Mouse (Mus musculus): ENCODE measurements at regions not wholly inside any gene's neighbourhood (a gene's known extent, or its start where the extent isn't known, plus 50 kb on each side); places are given as distances from the start of the nearest gene placed in this dataset.

DNA sequence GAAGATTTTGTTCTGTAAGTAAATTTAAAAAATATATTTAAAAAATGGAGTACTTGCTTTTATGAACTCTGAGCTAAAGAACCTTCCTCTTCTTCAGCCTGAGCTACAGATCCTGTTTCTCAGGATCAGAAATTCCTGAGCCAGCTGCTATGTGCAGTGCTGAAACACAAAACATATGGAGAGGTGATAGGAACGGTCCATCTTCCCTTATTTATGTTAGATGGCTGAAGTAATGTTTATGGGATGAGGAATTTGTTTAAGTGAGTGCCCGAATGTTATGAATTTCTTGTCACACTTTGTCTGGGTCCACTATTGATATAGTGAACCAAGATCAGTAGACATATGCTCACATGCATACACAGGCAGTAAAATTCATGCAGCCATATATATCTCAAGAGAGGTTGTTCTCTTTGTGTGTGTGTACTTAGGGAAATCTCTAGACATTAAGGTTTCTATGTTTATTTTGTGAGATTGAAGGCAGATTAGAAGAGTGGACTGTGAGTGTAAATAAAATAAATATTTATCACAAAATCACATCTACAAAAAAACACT is 325.0 kb upstream of the Etaa1 start:
- no peaks in the 10 kb centered on the region for H3K27me3 ChIP-seq (ENCODE audit: control insufficient read depth, insufficient read depth, low read length)
- 59% methylated on average over 2 of the region's 2 CpGs for WGBS (ENCODE audit: insufficient replicate concordance)
- no peak overlapping the region for H3K4me2 ChIP-seq
- no peaks in the 10 kb centered on the region for H3K36me3 ChIP-seq (ENCODE audit: control insufficient read depth, insufficient read depth, low read length)
- H3K4me1 ChIP-seq (ENCODE audit: control insufficient read depth, insufficient read depth, low read length): no peaks in the 10 kb centered on the region
- no peak overlapping the region for H3K27ac ChIP-seq (ENCODE audit: low read depth, low read length)
- no peak overlapping the region for H3K9ac ChIP-seq (ENCODE audit: low read depth, low read length)
- H3K9me3 ChIP-seq (replicated peaks; ENCODE audit: control insufficient read depth, low read length): no peaks in the 10 kb centered on the region
- H3K4me3 ChIP-seq (ENCODE audit: low read depth, low read length): no peak overlapping the region
- ATAC-seq (replicated peaks; ENCODE audit: insufficient number of reproducible peaks, low FRiP score, low TSS enrichment): no peak

DNA sequence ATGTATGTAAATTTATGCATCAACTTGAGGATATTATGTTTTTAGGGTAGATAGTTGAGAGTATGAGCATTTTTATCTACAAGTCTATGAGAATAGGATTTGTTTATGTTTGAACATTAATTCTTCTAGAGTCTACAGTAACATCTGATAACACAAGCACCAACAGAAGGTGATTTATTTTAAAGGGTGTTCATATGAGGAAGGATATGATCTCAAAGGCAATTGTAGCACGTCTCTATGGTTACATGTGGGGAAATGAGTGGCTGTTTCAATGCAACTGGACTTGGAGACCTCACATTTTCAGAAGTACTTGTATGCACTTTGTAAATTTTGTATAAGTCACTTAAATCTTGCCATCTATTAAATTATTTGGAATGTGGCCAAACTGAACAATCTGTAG is 318.7 kb upstream of the Etaa1 start:
- Histone ChIP-seq H3K9ac (ENCODE audit: low read depth, low read length) (no peak overlapping the region), H3K27me3 (ENCODE audit: control insufficient read depth, insufficient read depth, low read length) (no peaks in the 10 kb centered on the region), H3K9me3 (replicated peaks; ENCODE audit: control insufficient read depth, low read length) (no peaks in the 10 kb centered on the region), H3K27ac (ENCODE audit: low read depth, low read length) (no peak overlapping the region), H3K4me3 (ENCODE audit: low read depth, low read length) (no peak overlapping the region), H3K4me2 (no peak overlapping the region), H3K4me1 (ENCODE audit: control insufficient read depth, insufficient read depth, low read length) (no peaks in the 10 kb centered on the region), H3K36me3 (ENCODE audit: control insufficient read depth, insufficient read depth, low read length) (no peaks in the 10 kb centered on the region)
- ATAC-seq (replicated peaks; ENCODE audit: insufficient number of reproducible peaks, low FRiP score, low TSS enrichment): no peak
- 84% methylated on average over 1 of the region's 1 CpGs for WGBS (ENCODE audit: insufficient replicate concordance)

DNA sequence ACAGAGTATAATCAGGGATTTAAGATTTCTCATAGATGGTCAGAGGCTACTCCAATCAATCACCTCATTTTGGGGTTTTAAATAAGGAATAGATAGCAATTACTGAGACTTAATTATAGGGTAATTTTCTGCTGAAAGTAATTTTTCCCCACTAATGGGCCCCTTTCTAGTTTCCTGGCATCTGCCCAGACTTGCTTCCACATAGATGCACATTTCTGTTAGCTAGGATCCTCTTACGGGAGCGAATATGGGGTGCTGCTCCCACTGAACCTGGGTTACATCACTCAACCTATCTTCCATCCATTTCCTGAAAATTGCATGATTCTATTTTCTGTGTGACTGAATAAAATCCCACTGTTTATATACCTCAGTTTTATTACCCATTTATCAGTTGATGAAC is 312.5 kb upstream of the Etaa1 start:
- H3K4me3 ChIP-seq (ENCODE audit: low read depth, low read length): no peak overlapping the region
- H3K36me3 ChIP-seq (ENCODE audit: control insufficient read depth, insufficient read depth, low read length): no peaks in the 10 kb centered on the region
- H3K27ac ChIP-seq (ENCODE audit: low read depth, low read length): no peak overlapping the region
- H3K4me2 ChIP-seq: no peak overlapping the region
- WGBS (ENCODE audit: insufficient replicate concordance): 84% methylated on average over 2 of the region's 2 CpGs
- no peak for ATAC-seq (replicated peaks; ENCODE audit: insufficient number of reproducible peaks, low FRiP score, low TSS enrichment)
- H3K9ac ChIP-seq (ENCODE audit: low read depth, low read length): no peak overlapping the region
- no peaks in the 10 kb centered on the region for H3K27me3 ChIP-seq (ENCODE audit: control insufficient read depth, insufficient read depth, low read length)
- H3K9me3 ChIP-seq (replicated peaks; ENCODE audit: control insufficient read depth, low read length): no peaks in the 10 kb centered on the region
- H3K4me1 ChIP-seq (ENCODE audit: control insufficient read depth, insufficient read depth, low read length): no peaks in the 10 kb centered on the region

DNA sequence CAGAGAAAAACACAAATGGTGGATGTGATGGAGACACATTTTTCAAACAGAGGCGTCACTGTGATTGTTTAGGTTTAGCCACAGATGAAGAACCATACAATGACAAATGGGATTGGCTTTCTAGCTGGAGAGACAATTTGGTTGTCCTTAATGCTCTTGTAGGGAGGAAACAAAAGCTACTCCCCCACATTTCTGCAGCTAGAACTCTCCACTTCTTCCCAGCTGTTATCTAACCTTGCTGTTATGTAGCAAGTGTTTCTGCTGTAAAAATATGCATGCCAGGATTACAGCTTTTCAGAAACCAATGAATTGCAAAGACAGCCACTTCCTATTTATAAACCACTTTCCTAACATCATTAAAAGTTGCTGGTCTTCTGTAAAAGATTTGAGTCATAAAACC is 309.2 kb upstream of the Etaa1 start:
- Histone ChIP-seq H3K4me2 (no peak overlapping the region), H3K4me3 (ENCODE audit: low read depth, low read length) (no peak overlapping the region), H3K27me3 (ENCODE audit: control insufficient read depth, insufficient read depth, low read length) (no peaks in the 10 kb centered on the region), H3K27ac (ENCODE audit: low read depth, low read length) (no peak overlapping the region), H3K36me3 (ENCODE audit: control insufficient read depth, insufficient read depth, low read length) (no peaks in the 10 kb centered on the region), H3K9me3 (replicated peaks; ENCODE audit: control insufficient read depth, low read length) (no peaks in the 10 kb centered on the region), H3K9ac (ENCODE audit: low read depth, low read length) (no peak overlapping the region), H3K4me1 (ENCODE audit: control insufficient read depth, insufficient read depth, low read length) (no peaks in the 10 kb centered on the region)
- WGBS (ENCODE audit: insufficient replicate concordance): 61% methylated on average over 1 of the region's 1 CpGs
- ATAC-seq (replicated peaks; ENCODE audit: insufficient number of reproducible peaks, low FRiP score, low TSS enrichment): no peak

DNA sequence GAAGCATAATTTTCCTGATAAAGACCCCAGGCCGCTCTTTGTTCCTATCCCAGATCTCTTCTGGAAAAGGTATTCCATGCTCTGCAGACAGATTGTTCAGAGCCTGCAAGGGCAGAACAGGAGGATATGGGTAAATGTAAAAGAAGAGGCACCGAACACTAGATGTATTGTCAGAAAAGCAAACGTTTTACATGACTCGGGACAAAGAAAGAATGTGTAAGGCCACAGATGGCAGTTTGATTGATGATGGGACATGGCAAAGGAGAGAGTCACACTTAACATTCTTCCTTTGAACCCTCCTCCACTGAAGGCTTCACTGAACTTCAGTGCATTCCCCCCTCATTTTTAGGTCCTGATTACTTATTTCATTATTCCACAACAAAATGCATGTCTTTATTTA is 295.6 kb upstream of the Etaa1 start:
- Histone ChIP-seq H3K4me3 (ENCODE audit: low read depth, low read length) (no peak overlapping the region), H3K4me2 (no peak overlapping the region), H3K9ac (ENCODE audit: low read depth, low read length) (no peak overlapping the region), H3K4me1 (ENCODE audit: control insufficient read depth, insufficient read depth, low read length) (no peaks in the 10 kb centered on the region; the same call in 1 of the 2 replicates), H3K27ac (ENCODE audit: low read depth, low read length) (no peak overlapping the region), H3K27me3 (ENCODE audit: control insufficient read depth, insufficient read depth, low read length) (no peaks in the 10 kb centered on the region), H3K36me3 (ENCODE audit: control insufficient read depth, insufficient read depth, low read length) (no peaks in the 10 kb centered on the region), H3K9me3 (replicated peaks; ENCODE audit: control insufficient read depth, low read length) (no peaks in the 10 kb centered on the region)
- ATAC-seq (replicated peaks; ENCODE audit: insufficient number of reproducible peaks, low FRiP score, low TSS enrichment): no peak
- WGBS (ENCODE audit: insufficient replicate concordance): 28% methylated on average over 4 of the region's 4 CpGs

DNA sequence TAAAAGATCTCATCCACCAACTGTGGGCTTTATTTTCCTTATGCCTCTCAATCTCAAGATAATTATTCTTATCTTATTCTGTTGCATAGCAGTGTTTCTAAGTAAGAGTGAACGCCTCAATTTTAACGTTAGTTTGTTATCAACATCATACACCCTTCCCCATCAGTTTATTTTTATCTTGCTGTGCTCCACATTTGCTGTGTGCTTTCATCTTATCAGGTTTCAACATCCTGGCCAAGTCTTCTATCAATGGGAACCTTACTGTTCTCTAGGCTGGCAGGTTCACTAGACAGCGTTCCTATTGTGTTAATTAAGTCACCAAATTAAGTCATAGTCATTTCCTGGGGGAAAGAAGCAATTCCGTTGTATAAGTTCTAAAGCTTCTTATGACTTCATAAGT is 263.1 kb upstream of the Etaa1 start:
- Histone ChIP-seq H3K9me3 (replicated peaks; ENCODE audit: control insufficient read depth, low read length) (no peaks in the 10 kb centered on the region), H3K4me3 (ENCODE audit: low read depth, low read length) (no peak overlapping the region), H3K4me2 (no peak overlapping the region), H3K4me1 (ENCODE audit: control insufficient read depth, insufficient read depth, low read length) (no peaks in the 10 kb centered on the region), H3K27me3 (ENCODE audit: control insufficient read depth, insufficient read depth, low read length) (no peaks in the 10 kb centered on the region), H3K36me3 (ENCODE audit: control insufficient read depth, insufficient read depth, low read length) (no peaks in the 10 kb centered on the region), H3K9ac (ENCODE audit: low read depth, low read length) (no peak overlapping the region), H3K27ac (ENCODE audit: low read depth, low read length) (no peak overlapping the region)
- WGBS (ENCODE audit: insufficient replicate concordance): 38% methylated on average over 4 of the region's 4 CpGs
- no peak for ATAC-seq (replicated peaks; ENCODE audit: insufficient number of reproducible peaks, low FRiP score, low TSS enrichment)

DNA sequence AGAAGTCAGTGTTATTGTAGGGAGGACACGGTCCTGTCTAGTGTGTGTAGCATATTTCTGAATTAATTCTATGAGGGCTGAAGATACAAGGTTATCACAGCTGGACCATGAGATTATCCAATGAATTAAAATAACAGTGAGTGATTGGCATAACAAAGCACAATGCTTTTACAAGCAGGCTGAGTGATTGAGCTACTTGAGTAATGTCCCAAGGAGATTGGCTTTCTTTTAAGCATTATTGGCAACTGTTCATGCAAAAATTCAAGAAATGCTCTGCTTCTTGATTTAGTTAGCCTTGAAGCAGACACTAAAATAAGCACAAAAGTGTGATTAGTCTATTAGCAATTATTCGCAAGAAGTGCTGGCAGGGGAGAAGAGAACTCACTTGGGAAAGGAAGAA is 219.4 kb upstream of the Etaa1 start:
- H3K4me3 ChIP-seq (ENCODE audit: low read depth, low read length): no peak overlapping the region
- no peak overlapping the region for H3K4me2 ChIP-seq
- no peak overlapping the region for H3K9ac ChIP-seq (ENCODE audit: low read depth, low read length)
- no peaks in the 10 kb centered on the region for H3K9me3 ChIP-seq (replicated peaks; ENCODE audit: control insufficient read depth, low read length)
- ATAC-seq (replicated peaks; ENCODE audit: insufficient number of reproducible peaks, low FRiP score, low TSS enrichment): no peak
- WGBS (ENCODE audit: insufficient replicate concordance): 66% methylated on average over 2 of the region's 2 CpGs
- no peaks in the 10 kb centered on the region for H3K4me1 ChIP-seq (ENCODE audit: control insufficient read depth, insufficient read depth, low read length)
- H3K27me3 ChIP-seq (ENCODE audit: control insufficient read depth, insufficient read depth, low read length): no peaks in the 10 kb centered on the region
- H3K27ac ChIP-seq (ENCODE audit: low read depth, low read length): no peak overlapping the region
- no peaks in the 10 kb centered on the region for H3K36me3 ChIP-seq (ENCODE audit: control insufficient read depth, insufficient read depth, low read length)

DNA sequence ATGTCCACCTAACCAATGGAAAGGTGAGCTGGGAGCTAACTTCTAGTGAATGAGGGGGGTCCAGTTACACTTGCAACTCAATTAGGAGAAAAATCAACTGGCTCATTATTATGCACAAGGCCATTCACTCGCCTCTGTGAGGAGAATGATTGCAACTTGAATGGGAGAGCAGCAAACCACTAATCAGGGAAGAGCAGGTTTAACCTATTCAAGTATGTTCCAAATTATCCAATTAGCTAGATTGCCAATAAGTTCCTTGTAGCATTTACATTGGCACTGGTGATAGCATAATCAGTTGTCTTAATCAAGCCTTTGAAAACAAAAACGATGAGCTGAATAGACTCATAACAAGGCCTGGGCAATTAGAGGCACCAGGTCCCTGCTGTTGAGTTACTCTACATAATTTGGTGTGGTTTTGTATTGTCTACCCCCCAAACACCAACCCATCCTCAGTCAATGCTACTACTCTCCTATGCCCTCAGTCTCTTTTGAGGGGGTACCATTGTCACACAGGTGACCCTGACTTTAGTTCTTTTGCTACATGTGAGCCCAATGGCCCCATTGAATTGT is 217.6 kb upstream of the Etaa1 start:
- Histone ChIP-seq H3K4me1 (ENCODE audit: control insufficient read depth, insufficient read depth, low read length) (no peaks in the 10 kb centered on the region), H3K4me3 (ENCODE audit: low read depth, low read length) (no peak overlapping the region), H3K9me3 (replicated peaks; ENCODE audit: control insufficient read depth, low read length) (no peaks in the 10 kb centered on the region), H3K4me2 (no peak overlapping the region), H3K27ac (ENCODE audit: low read depth, low read length) (no peak overlapping the region), H3K36me3 (ENCODE audit: control insufficient read depth, insufficient read depth, low read length) (no peaks in the 10 kb centered on the region), H3K27me3 (ENCODE audit: control insufficient read depth, insufficient read depth, low read length) (no peaks in the 10 kb centered on the region), H3K9ac (ENCODE audit: low read depth, low read length) (no peak overlapping the region)
- WGBS (ENCODE audit: insufficient replicate concordance): 66% methylated on average over 2 of the region's 2 CpGs
- no peak for ATAC-seq (replicated peaks; ENCODE audit: insufficient number of reproducible peaks, low FRiP score, low TSS enrichment)

DNA sequence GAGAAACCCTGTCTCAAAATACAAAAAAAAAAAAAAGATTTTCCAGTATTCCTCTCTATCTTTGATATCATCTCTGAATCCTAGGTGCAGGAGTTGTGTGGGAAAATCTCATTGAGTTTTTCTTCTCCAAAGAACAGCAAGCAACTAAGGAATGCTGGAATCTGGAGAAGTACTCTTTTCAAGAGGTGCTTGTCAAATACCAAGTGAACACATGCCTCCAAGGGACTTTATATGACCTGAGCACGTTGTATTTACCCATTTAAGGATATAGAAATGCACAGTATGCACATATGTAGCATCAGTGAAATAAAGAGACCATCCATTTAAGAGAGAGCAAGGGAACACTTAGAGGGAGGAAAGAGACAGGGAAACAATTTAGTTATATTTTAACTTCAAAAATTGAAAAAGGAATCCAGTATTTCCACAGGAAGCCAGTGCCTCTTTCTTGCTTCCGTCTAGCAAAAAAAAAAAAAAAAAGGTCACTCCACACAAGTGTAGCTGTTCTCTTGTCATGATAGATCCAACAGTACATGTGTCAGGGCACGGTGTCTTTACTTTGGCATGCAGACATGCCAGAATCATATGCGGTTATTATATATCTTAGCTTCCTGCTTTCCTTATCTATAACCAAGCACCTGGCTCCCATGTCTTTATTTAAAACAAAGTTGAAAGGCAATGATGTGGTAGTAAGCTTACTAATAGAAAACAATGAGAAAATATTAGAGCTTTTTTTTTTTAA is 212.1 kb upstream of the Etaa1 start:
- H3K9ac ChIP-seq (ENCODE audit: low read depth, low read length): no peak overlapping the region
- no peaks in the 10 kb centered on the region for H3K9me3 ChIP-seq (replicated peaks; ENCODE audit: control insufficient read depth, low read length)
- H3K27ac ChIP-seq (ENCODE audit: low read depth, low read length): no peak overlapping the region
- H3K4me2 ChIP-seq: no peak overlapping the region
- WGBS (ENCODE audit: insufficient replicate concordance): 74% methylated on average over 4 of the region's 4 CpGs
- no peaks in the 10 kb centered on the region for H3K27me3 ChIP-seq (ENCODE audit: control insufficient read depth, insufficient read depth, low read length)
- no peaks in the 10 kb centered on the region for H3K36me3 ChIP-seq (ENCODE audit: control insufficient read depth, insufficient read depth, low read length)
- H3K4me1 ChIP-seq (ENCODE audit: control insufficient read depth, insufficient read depth, low read length): no peaks in the 10 kb centered on the region
- no peak overlapping the region for H3K4me3 ChIP-seq (ENCODE audit: low read depth, low read length)
- no peak for ATAC-seq (replicated peaks; ENCODE audit: insufficient number of reproducible peaks, low FRiP score, low TSS enrichment)

Measured in heart, embryonic 11.5 days (tissue).